Mouse (Mus musculus): ENCODE data around the gene Dclk3. TPM values are rescaled to one million over a fixed set of nuclear protein-coding genes. Genes with fewer than 3 reads are reported as not detected.

The Dclk3 gene
- polyA plus RNA-seq, 1 experiment from 2014 or later, result 12.2 TPM

Other genes with a start within 250 kb of the Dclk3 start
- 26.3 and 30.9 TPM in 2 replicates for gene Mlh1, start 167.3 kb upstream of the Dclk3 start, polyA plus RNA-seq (2015; fragmentation: Nextera tagmentation; extraction: Ambion mirVana)
- 46.5 and 50.7 TPM in 2 replicates for gene Epm2aip1, start 167.2 kb upstream of the Dclk3 start, polyA plus RNA-seq (2015; fragmentation: Nextera tagmentation; extraction: Ambion mirVana)
- gene Trank1, start 127.3 kb upstream of the Dclk3 start, polyA plus RNA-seq (2015; fragmentation: Nextera tagmentation; extraction: Ambion mirVana), result 10.1 and 12.4 TPM in 2 replicates

Data from neural tube, embryonic 15.5 days (tissue).